Mouse (Mus musculus) lung, embryonic 16.5 days (tissue): ENCODE measurements around the gene Gltpd2. TPM values are rescaled to one million over a fixed set of nuclear protein-coding genes. Genes with fewer than 3 reads are reported as not detected.
"Not testable (repeated sequence)": the region's sequence is repeated elsewhere in the genome, so short reads cannot be mapped to it uniquely, and the experiment has no call there.

Experiments used
- ATAC-seq: fragments of 200-750 bp; cut with Nextera tagmentation; 2 replicates; pipeline ENCODE4 v1.8.0; 2017; ENCODE audit warnings: low read depth, mild to moderate bottlenecking, moderate library complexity
- H3K27ac ChIP-seq: fragments of 300-500 bp; sonication (generic); 2 replicates; pipeline ENCODE4 v1.5.1; 2014; ENCODE audit warnings: mild to moderate bottlenecking, control low read depth, low read length
- H3K27me3 ChIP-seq: fragments of 300-500 bp; sonication (generic); 2 replicates; pipeline ENCODE4 v1.6.1; 2014; ENCODE audit warnings: low read depth, low read length, mixed read lengths; ENCODE audit not compliant: control insufficient read depth, insufficient read depth
- H3K36me3 ChIP-seq: fragments of 300-500 bp; sonication (generic); 2 replicates; pipeline ENCODE4 v1.6.1; 2014; ENCODE audit warnings: low read length; ENCODE audit not compliant: control insufficient read depth, insufficient read depth
- H3K4me1 ChIP-seq: fragments of 300-500 bp; sonication (generic); replicated peaks from 2 replicates; pipeline ENCODE4 v1.6.1; 2014; ENCODE audit warnings: low read length, mixed read lengths; ENCODE audit not compliant: control insufficient read depth, insufficient read depth
- H3K4me2 ChIP-seq: fragments of 300-500 bp; sonication (generic); 2 replicates; pipeline ENCODE4 v1.6.1; 2014; ENCODE audit warnings: low read depth, low read length, control low read depth
- H3K4me3 ChIP-seq: fragments of 300-500 bp; sonication (generic); 2 replicates; pipeline ENCODE4 v1.5.1; 2014; ENCODE audit warnings: mild to moderate bottlenecking, low read length, control low read depth
- H3K9ac ChIP-seq: fragments of 300-500 bp; sonication (generic); 2 replicates; pipeline ENCODE4 v1.6.1; 2014; ENCODE audit warnings: low read length, control low read depth
- H3K9me3 ChIP-seq: fragments of 300-500 bp; sonication (generic); 2 replicates; pipeline ENCODE4 v1.6.1; 2016; ENCODE audit warnings: low read length; ENCODE audit not compliant: control insufficient read depth
- WGBS: fragments of 180-500 bp; shearing (Covaris S2); extraction: QIAGEN DNeasy Blood & Tissue Kit; methylation state at CpG from one replicate; pipeline ENCODE4 v1.1.7; 2014; 5-methylcytosine and 5-hydroxymethylcytosine counted together
- polyA plus RNA-seq: library from polyadenylated mRNA; unstranded; fragments of >200 nt; fragmentation: Nextera tagmentation; extraction: Ambion mirVana; gene quantifications from 2 replicates; pipeline ENCODE4 v1.2.1, GENCODE M21; 2015

Gltpd2 gene
- polyA plus RNA-seq, 1 experiment from 2014 or later = 0.54 TPM

DNA sequence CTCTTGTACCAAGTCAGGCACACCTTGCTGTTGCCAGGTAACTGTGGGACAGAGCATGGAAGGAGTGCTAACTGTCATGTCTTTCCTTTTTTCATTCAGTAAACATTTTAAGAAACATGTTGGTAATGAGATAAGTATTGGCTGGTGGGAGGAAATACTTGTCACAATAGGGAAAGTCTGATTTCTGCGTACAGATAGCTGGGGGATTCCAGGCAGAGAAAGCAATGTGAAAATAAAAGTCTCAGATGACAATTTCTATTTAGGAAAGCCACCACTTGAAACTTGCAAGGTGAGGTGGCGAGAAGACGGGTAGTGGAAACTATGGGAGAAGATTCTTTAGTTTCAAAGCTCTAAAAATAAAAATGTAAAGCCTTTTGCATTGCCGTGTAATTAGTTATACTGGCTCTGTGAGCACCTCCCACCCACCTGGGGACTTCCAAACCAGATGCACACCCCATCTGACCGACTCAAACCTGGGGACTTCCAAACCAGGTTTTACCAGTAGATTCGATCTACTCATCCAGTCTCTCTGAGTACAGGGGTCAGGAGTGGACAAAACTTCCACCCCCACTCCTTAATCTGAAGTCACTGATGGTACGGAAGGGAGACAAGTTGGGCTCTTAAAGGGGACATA lies 6.2 kb upstream of the Gltpd2 start:
- Histone ChIP-seq H3K4me3 (no peak overlapping the region), H3K9me3 (no peaks in the 10 kb centered on the region), H3K9ac (no peak overlapping the region), H3K27ac (no peak overlapping the region), H3K36me3 (no peaks in the 10 kb centered on the region), H3K4me2 (no peak overlapping the region), H3K27me3 (no peaks in the 10 kb centered on the region), H3K4me1 (no peaks in the 10 kb centered on the region)
- WGBS = 70% methylated on average over 7 of the region's 7 CpGs
- ATAC-seq = no peak

DNA sequence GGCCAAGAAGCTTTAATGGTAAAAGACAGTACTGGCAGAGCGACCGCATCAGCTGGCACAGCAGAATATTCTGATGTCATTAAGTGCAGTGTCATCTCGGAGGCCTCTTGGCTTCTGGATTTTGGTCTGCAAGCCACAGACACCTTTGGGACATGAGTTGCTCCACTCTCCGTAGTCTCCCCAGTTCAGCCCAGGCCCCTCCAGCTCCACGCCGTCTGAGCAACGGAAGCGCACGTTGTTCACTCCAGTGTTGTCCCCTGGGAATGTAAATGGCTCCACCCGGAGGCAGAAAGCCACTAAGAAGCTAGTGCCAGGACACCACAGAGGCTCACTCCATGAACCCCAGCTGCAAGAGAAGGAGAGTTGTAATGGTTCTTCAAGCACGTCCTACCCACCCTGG lies 5.5 kb upstream of the Gltpd2 start:
- Histone ChIP-seq H3K9ac (no peak overlapping the region), H3K4me3 (no peak overlapping the region), H3K27ac (no peak overlapping the region), H3K9me3 (no peaks in the 10 kb centered on the region), H3K4me1 (no peaks in the 10 kb centered on the region), H3K36me3 (no peaks in the 10 kb centered on the region), H3K27me3 (no peaks in the 10 kb centered on the region), H3K4me2 (no peak overlapping the region)
- ATAC-seq = no peak
- 58% methylated on average over 11 of the region's 11 CpGs for WGBS

GRCm38 (mm10) chr11:70514288-70514687 lies 4.7 kb upstream of the Gltpd2 start, which contains the start of gene Vmo1:
TSS of gene Vmo1 (minus strand) at chr11:70514616.
- no peak for ATAC-seq
- H3K9ac ChIP-seq = no peak within 1 kb of the TSS
- WGBS = 86% methylated on average over 7 of the region's 7 CpGs
- no peak within 1 kb of the TSS for H3K4me2 ChIP-seq
- H3K27me3 ChIP-seq = no peaks in the 10 kb centered on the region
- no peaks in the 10 kb centered on the region for H3K9me3 ChIP-seq
- no peak within 1 kb of the TSS for H3K4me3 ChIP-seq
- H3K4me1 ChIP-seq = no peaks in the 10 kb centered on the region
- H3K36me3 ChIP-seq = no peaks in the 10 kb centered on the region
- H3K27ac ChIP-seq = no peak within 1 kb of the TSS

- Histone ChIP-seq H3K27me3 (no peaks in the 10 kb centered on the region), H3K4me3 (no peak overlapping the region), H3K36me3 (no peaks in the 10 kb centered on the region), H3K4me2 (no peak overlapping the region), H3K4me1 (0 out of 2 replicates have a peak, but pooled peaks cover 3% of the 10 kb centered on the region), H3K27ac (no peak overlapping the region), H3K9ac (no peak overlapping the region), H3K9me3 (no peaks in the 10 kb centered on the region)
- 8% methylated on average over 2 of the region's 2 CpGs for WGBS
- ATAC-seq = no peak
These were observed 2.6 kb upstream of the Gltpd2 start for GRCm38 (mm10) chr11:70516352-70516751.

GRCm38 (mm10) chr11:70518436-70518835 lies 560 bp upstream of the Gltpd2 start:
- ATAC-seq = no peak
- Histone ChIP-seq H3K36me3 (no peaks in the 10 kb centered on the region), H3K4me3 (no peak overlapping the region), H3K27ac (no peak overlapping the region), H3K9ac (no peak overlapping the region), H3K9me3 (no peaks in the 10 kb centered on the region), H3K4me2 (no peak overlapping the region), H3K27me3 (no peaks in the 10 kb centered on the region), H3K4me1 (0 out of 2 replicates have a peak, but pooled peaks cover 3% of the 10 kb centered on the region)
- 38% methylated on average over 1 of the region's 1 CpGs for WGBS

DNA sequence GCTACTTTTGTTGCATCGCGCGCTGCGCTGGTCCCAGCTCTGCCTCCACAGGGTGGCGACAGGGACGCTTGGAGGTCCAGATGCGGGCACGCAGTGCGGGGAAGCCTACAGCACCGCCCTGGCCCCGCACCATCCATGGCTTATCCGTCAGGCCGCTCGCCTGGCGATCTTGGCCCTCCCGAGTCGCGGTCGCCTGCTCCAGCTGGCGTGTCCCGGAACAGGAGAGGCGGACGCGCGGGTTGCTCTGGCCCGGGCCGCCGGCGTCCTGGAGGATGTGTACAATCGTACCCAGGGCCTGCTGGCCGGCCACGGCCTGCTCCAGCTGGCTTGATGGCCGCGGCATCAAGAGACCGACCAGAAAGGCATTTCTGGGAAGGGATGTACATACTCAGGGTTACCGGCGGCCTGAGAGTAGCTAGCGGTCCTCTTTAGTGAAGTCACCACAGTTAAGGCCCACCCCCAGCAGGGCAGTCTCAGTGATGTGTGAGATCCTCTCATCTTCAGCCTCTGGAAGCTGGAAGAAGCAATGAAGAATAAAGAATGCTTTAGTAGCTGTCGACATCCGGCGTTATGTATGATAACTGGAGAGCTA lies 1.3 kb downstream of the Gltpd2 start:
- H3K4me2 ChIP-seq = peak overlapping the region; percentile 68
- no peaks in the 10 kb centered on the region for H3K36me3 ChIP-seq
- peak overlapping the region; percentile 73 for H3K9ac ChIP-seq
- H3K4me3 ChIP-seq = peak overlapping the region; percentile 49
- H3K27ac ChIP-seq = peak overlapping the region; percentile 69
- no peaks in the 10 kb centered on the region for H3K9me3 ChIP-seq
- peak; percentile 64 for ATAC-seq
- WGBS = 7% methylated on average over 41 of the region's 41 CpGs
- H3K4me1 ChIP-seq = peaks cover 3% of the 10 kb centered on the region; the same call in 1 of the 2 replicates
- no peaks in the 10 kb centered on the region for H3K27me3 ChIP-seq

DNA sequence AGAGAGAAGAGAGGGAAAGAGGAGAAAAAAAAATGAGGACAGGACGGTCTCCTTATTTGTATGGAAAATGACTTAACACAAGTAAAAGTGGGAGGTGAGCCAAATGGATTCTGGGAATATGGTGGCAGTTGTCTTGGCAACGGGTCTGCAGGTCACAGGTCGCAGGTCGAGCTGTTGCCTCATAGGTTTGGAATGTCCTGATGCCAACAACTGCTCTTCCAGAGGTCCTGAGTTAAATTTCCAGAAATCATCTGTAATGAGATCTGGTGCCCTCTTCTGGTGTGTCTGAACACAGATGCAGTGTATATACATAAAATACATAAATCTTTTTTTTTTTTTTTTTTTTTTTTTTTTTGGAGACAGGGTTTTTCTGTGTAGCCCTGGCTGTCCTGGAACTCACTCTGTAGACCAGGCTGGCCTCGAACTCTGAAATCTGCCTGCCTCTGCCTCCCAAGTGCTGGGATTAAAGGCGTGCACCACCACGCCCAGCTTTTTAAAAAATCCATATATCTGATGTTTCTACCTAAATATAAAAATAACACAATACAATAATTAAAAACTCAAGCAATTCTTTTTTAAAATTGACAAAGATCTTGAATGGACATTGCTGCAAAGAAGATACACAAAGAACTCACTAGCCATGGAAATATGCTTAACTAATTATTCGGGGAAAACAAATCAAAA lies 4.5 kb downstream of the Gltpd2 start:
- peaks cover 17% of the 10 kb centered on the region for H3K36me3 ChIP-seq
- not testable (repeated sequence) for H3K4me3 ChIP-seq, H3K27ac ChIP-seq, H3K4me2 ChIP-seq, H3K27me3 ChIP-seq, H3K4me1 ChIP-seq, H3K9me3 ChIP-seq, ATAC-seq, H3K9ac ChIP-seq
- WGBS = 78% methylated on average over 8 of the region's 8 CpGs

DNA sequence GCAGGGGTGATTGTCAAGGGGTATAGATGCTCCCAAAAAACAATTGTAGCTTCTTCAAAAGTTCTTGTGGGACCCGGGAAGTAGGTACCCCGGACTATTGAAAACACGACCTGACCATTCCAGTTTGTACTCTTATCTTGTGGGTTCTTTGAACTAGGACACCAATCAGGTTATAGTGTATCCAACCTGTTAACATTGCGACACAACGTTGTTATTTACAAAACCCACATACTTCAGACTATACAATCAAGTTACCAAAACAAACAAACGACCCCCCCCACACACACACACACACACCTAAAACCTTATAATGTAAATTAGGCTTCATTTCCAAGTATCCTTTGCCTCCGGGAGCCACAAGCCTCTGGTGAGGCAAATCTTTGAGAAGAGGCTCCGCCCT lies 5.8 kb downstream of the Gltpd2 start:
- Histone ChIP-seq H3K36me3 (peaks cover 18% of the 10 kb centered on the region), H3K9me3 (no peaks in the 10 kb centered on the region), H3K9ac (peak overlapping the region; percentile 36), H3K4me3 (peak overlapping the region; percentile 78), H3K27ac (no peak overlapping the region), H3K27me3 (no peaks in the 10 kb centered on the region), H3K4me2 (peak overlapping the region; percentile 37), H3K4me1 (peaks cover 8% of the 10 kb centered on the region)
- WGBS = 4% methylated on average over 8 of the region's 8 CpGs
- ATAC-seq = no peak

- ATAC-seq = peak; percentile 95
- Histone ChIP-seq H3K27ac (no peak within 1 kb of the TSS), H3K9ac (peak within 1 kb of the TSS; percentile 81), H3K27me3 (no peaks in the 10 kb centered on the region), H3K4me2 (peak within 1 kb of the TSS; percentile 58), H3K9me3 (no peaks in the 10 kb centered on the region), H3K36me3 (peaks cover 18% of the 10 kb centered on the region), H3K4me3 (peak within 1 kb of the TSS; percentile 78), H3K4me1 (peaks cover 5% of the 10 kb centered on the region)
- 0% methylated on average over 25 of the region's 26 CpGs for WGBS
These were observed 6.2 kb downstream of the Gltpd2 start, which contains the start of gene Psmb6 for GRCm38 (mm10) chr11:70525184-70525678. TSS of gene Psmb6 (plus strand) at chr11:70525367.
